15 mouse cellular contexts compared by ENCODE assay signal in genomic region chr1:133882283-133883217, GRCm38 (mm10). TPM values are rescaled to one million over a fixed set of nuclear protein-coding genes. Genes with fewer than 3 reads are reported as not detected.
A peak's percentile ranks its signal among the peaks of the same experiment; 100 is the strongest.
DNase-seq lines count a peak whose midpoint lies in the region; ATAC-seq and TF ChIP-seq lines count a peak whose summit lies in the region.
"Had no signal": no experiment of that assay in that cellular context is flagged by ENCODE, and none has a peak within 500 bp of the region (broad histone marks: within the 10 kb centered on the region; RNA-seq: fewer than 3 reads in every experiment).

No protein-coding gene starts in this region.

- peaks cover 50% of the 10 kb centered on the region for H3K4me1 ChIP-seq in forebrain, embryonic 10.5 days
- peaks cover 18% of the 10 kb centered on the region for H3K4me1 ChIP-seq in forebrain, embryonic 11.5 days (replicated peaks; ENCODE audit: control insufficient read depth, insufficient read depth, low read length)
- peaks cover 18% of the 10 kb centered on the region for H3K4me1 ChIP-seq in liver, adult 2 months (ENCODE audit: control insufficient read depth, insufficient read depth, low read length)
- peaks cover 29% of the 10 kb centered on the region for H3K4me1 ChIP-seq in liver, embryonic 11.5 days (replicated peaks; ENCODE audit: control insufficient read depth, insufficient read depth, low read length)
- peaks cover 68% of the 10 kb centered on the region for H3K4me1 ChIP-seq in kidney, embryonic 15.5 days
- H3K4me1 ChIP-seq in stomach, embryonic 16.5 days (ENCODE audit: control insufficient read depth, insufficient read depth, low read length), result peaks cover 11% of the 10 kb centered on the region; the same call in 1 of the 2 replicates

- no peak for TF ChIP-seq CTCF in liver, adult 2 months (IDR thresholded peaks at IDR 0.05; ENCODE audit: low read depth, low read length)
- TF ChIP-seq CTCF in gastrocnemius, adult 2 months (IDR thresholded peaks at IDR 0.05), result no peak

- H3K79me2 ChIP-seq in liver, adult 2 months (ENCODE audit: control insufficient read depth, insufficient read depth, low read length), result no peaks in the 10 kb centered on the region

- no peak for DNase-seq in forebrain, embryonic 10.5 days (ENCODE audit: extremely low spot score, low spot score)
- no peak for DNase-seq in forebrain, embryonic 11.5 days (ENCODE audit: low spot score)
- peak; percentile 88 for DNase-seq in liver, adult 2 months (ENCODE audit: extremely low read depth, low read depth, low spot score)
- DNase-seq in liver, embryonic 11.5 days (ENCODE audit: low spot score), result no peak
- no peak for DNase-seq in lung, postnatal 25 days (ENCODE audit: low spot score)
- no peak for DNase-seq in gastrocnemius, adult 2 months
- DNase-seq: adrenal gland, adult 8-10 months; cerebellum, postnatal 36 days; heart, adult 2 months; heart, postnatal 36 days; left cerebral cortex, postnatal 4 days; spleen, adult 18-20 months had no signal

- TF ChIP-seq POLR2A in liver, adult 2 months (IDR thresholded peaks at IDR 0.05; ENCODE audit: extremely low read depth, insufficient read depth, low read length), result no peak

- 57% methylated on average over 11 of the region's 11 CpGs for WGBS in forebrain, embryonic 10.5 days
- WGBS in forebrain, embryonic 11.5 days, result 57% methylated on average over 11 of the region's 11 CpGs
- 28% methylated on average over 11 of the region's 11 CpGs for WGBS in liver, adult 2 months
- WGBS in liver, embryonic 11.5 days, result 64% methylated on average over 11 of the region's 11 CpGs
- WGBS in kidney, embryonic 15.5 days, result 37% methylated on average over 11 of the region's 11 CpGs
- 44% methylated on average over 11 of the region's 11 CpGs for WGBS in stomach, embryonic 16.5 days

- H3K9me3 ChIP-seq in forebrain, embryonic 10.5 days, result no peaks in the 10 kb centered on the region
- H3K9me3 ChIP-seq in forebrain, embryonic 11.5 days (ENCODE audit: control insufficient read depth, low read length), result no peaks in the 10 kb centered on the region
- H3K9me3 ChIP-seq in liver, embryonic 11.5 days (ENCODE audit: control insufficient read depth, low read length), result no peaks in the 10 kb centered on the region
- H3K9me3 ChIP-seq in kidney, embryonic 15.5 days (replicated peaks), result no peaks in the 10 kb centered on the region
- H3K9me3 ChIP-seq in stomach, embryonic 16.5 days (replicated peaks; ENCODE audit: control insufficient read depth, low read length), result no peaks in the 10 kb centered on the region
- H3K9me3 ChIP-seq: midbrain, embryonic 12.5 days had no signal

- peaks cover 23% of the 10 kb centered on the region for H3K27me3 ChIP-seq in forebrain, embryonic 10.5 days (ENCODE audit: poor library complexity, severe bottlenecking)
- no peaks in the 10 kb centered on the region for H3K27me3 ChIP-seq in forebrain, embryonic 11.5 days (ENCODE audit: control insufficient read depth, insufficient read depth, low read length)
- H3K27me3 ChIP-seq in liver, adult 2 months (ENCODE audit: control insufficient read depth, insufficient read depth, low read length), result no peaks in the 10 kb centered on the region
- no peaks in the 10 kb centered on the region for H3K27me3 ChIP-seq in liver, embryonic 11.5 days (replicated peaks; ENCODE audit: control insufficient read depth, insufficient read depth, low read length)
- H3K27me3 ChIP-seq in kidney, embryonic 15.5 days, result 0 out of 2 replicates have a peak, but pooled peaks cover 8% of the 10 kb centered on the region
- no peaks in the 10 kb centered on the region for H3K27me3 ChIP-seq in stomach, embryonic 16.5 days (ENCODE audit: control insufficient read depth, insufficient read depth, low read length)

- no peak for ATAC-seq in forebrain, embryonic 11.5 days (replicated peaks; ENCODE audit: low FRiP score)
- ATAC-seq in liver, embryonic 11.5 days (replicated peaks; ENCODE audit: low FRiP score), result no peak; the same call in 1 of the 2 replicates
- peak; percentile 37 for ATAC-seq in kidney, embryonic 15.5 days (replicated peaks; ENCODE audit: low FRiP score)
- ATAC-seq in stomach, embryonic 16.5 days (ENCODE audit: insufficient read depth, low FRiP score), result peak; percentile 57

- no peak overlapping the region for H3K4me3 ChIP-seq in forebrain, embryonic 10.5 days
- H3K4me3 ChIP-seq in forebrain, embryonic 11.5 days (ENCODE audit: low read depth, low read length), result no peak overlapping the region
- H3K4me3 ChIP-seq in liver, adult 2 months (ENCODE audit: insufficient read depth, low read depth, low read length), result no peak overlapping the region
- H3K4me3 ChIP-seq in liver, embryonic 11.5 days (ENCODE audit: low read depth, low read length), result no peak overlapping the region
- H3K4me3 ChIP-seq in kidney, embryonic 15.5 days (replicated peaks), result no peak overlapping the region
- no peak overlapping the region for H3K4me3 ChIP-seq in stomach, embryonic 16.5 days (replicated peaks; ENCODE audit: low read length)
- H3K4me3 ChIP-seq in gastrocnemius, adult 2 months, result no peak overlapping the region
- H3K4me3 ChIP-seq: heart, adult 2 months; midbrain, embryonic 12.5 days had no signal

- intact Hi-C loops in gastrocnemius, adult 2 months (cut with DNase I), result no loop called here

- H3K9ac ChIP-seq in forebrain, embryonic 11.5 days (ENCODE audit: low read length), result no peak overlapping the region
- no peak overlapping the region for H3K9ac ChIP-seq in liver, adult 2 months (ENCODE audit: low read depth, low read length)
- no peak overlapping the region for H3K9ac ChIP-seq in liver, embryonic 11.5 days (ENCODE audit: low read depth, low read length)
- H3K9ac ChIP-seq in kidney, embryonic 15.5 days, result no peak overlapping the region
- no peak overlapping the region for H3K9ac ChIP-seq in stomach, embryonic 16.5 days (ENCODE audit: low read length)
- H3K9ac ChIP-seq: midbrain, embryonic 12.5 days had no signal

- no peaks in the 10 kb centered on the region for H3K36me3 ChIP-seq in forebrain, embryonic 10.5 days (replicated peaks)
- H3K36me3 ChIP-seq in forebrain, embryonic 11.5 days (ENCODE audit: control insufficient read depth, insufficient read depth, low read length), result no peaks in the 10 kb centered on the region
- no peaks in the 10 kb centered on the region for H3K36me3 ChIP-seq in liver, adult 2 months (ENCODE audit: control insufficient read depth, insufficient read depth, low read length)
- no peaks in the 10 kb centered on the region for H3K36me3 ChIP-seq in liver, embryonic 11.5 days (ENCODE audit: control insufficient read depth, insufficient read depth, low read length)
- no peaks in the 10 kb centered on the region for H3K36me3 ChIP-seq in kidney, embryonic 15.5 days
- no peaks in the 10 kb centered on the region for H3K36me3 ChIP-seq in stomach, embryonic 16.5 days (ENCODE audit: control insufficient read depth, insufficient read depth, low read length)
- H3K36me3 ChIP-seq: midbrain, embryonic 12.5 days had no signal

- H3K27ac ChIP-seq in forebrain, embryonic 10.5 days, result peak overlapping the region; percentile 42; the same call in 1 of the 2 replicates
- H3K27ac ChIP-seq in forebrain, embryonic 11.5 days (ENCODE audit: low read depth, low read length), result no peak overlapping the region
- peak overlapping the region; percentile 76 for H3K27ac ChIP-seq in liver, adult 2 months (replicated peaks; ENCODE audit: insufficient read depth, low read depth, low read length)
- no peak overlapping the region for H3K27ac ChIP-seq in liver, embryonic 11.5 days (ENCODE audit: low read depth, low read length)
- H3K27ac ChIP-seq in kidney, embryonic 15.5 days, result peak overlapping the region; percentile 54
- no peak overlapping the region for H3K27ac ChIP-seq in stomach, embryonic 16.5 days (ENCODE audit: low read length)
- H3K27ac ChIP-seq in gastrocnemius, adult 2 months, result no peak overlapping the region
- H3K27ac ChIP-seq: heart, adult 2 months; midbrain, embryonic 12.5 days had no signal

- H3K4me2 ChIP-seq in forebrain, embryonic 11.5 days (ENCODE audit: low read depth, low read length, severe bottlenecking), result no peak overlapping the region
- no peak overlapping the region for H3K4me2 ChIP-seq in liver, embryonic 11.5 days
- no peak overlapping the region for H3K4me2 ChIP-seq in kidney, embryonic 15.5 days
- no peak overlapping the region for H3K4me2 ChIP-seq in stomach, embryonic 16.5 days (ENCODE audit: low read depth, low read length)
- H3K4me2 ChIP-seq: midbrain, embryonic 12.5 days had no signal

RNA-seq across cellular contexts. Expression of gene Optc, which starts 25.2 kb away (rescaled TPM):
- 1.2 and 2.3 TPM in 2 replicates for polyA plus RNA-seq in forebrain, embryonic 10.5 days (2016; fragmentation: Nextera tagmentation; extraction: Ambion mirVana)
- 2.5 and 2.6 TPM in 2 replicates for polyA plus RNA-seq in forebrain, embryonic 11.5 days (2014; fragmentation: Nextera tagmentation; extraction: Ambion mirVana)
- total RNA-seq in liver, adult 2 months (2014; rRNA removed), result not detected in 2 replicates
- polyA plus RNA-seq in liver, adult 2 months (2012; rRNA removed), result not detected in 2 replicates
- polyA plus RNA-seq in liver, embryonic 11.5 days (2014; fragmentation: Nextera tagmentation; extraction: Ambion mirVana), result 0.40 TPM in 1 of 2 replicates, not detected in the other
- 0.27 and 0.56 TPM in 2 replicates for polyA plus RNA-seq in kidney, embryonic 15.5 days (2015; fragmentation: Nextera tagmentation; extraction: Ambion mirVana)
- 1.9 and 2.7 TPM in 2 replicates for polyA plus RNA-seq in stomach, embryonic 16.5 days (2015; fragmentation: Nextera tagmentation; extraction: Ambion mirVana)
- under 1 TPM in 1 of 2 experiments, not detected in 1; 0.13 TPM for total RNA-seq in gastrocnemius, adult 2 months (2021)

RNA-seq across cellular contexts. Expression of gene Prelp, which starts 38.7 kb away (rescaled TPM):
- 0.36 and 0.90 TPM in 2 replicates for polyA plus RNA-seq in forebrain, embryonic 10.5 days (2016; fragmentation: Nextera tagmentation; extraction: Ambion mirVana)
- 1.2 and 1.4 TPM in 2 replicates for polyA plus RNA-seq in forebrain, embryonic 11.5 days (2014; fragmentation: Nextera tagmentation; extraction: Ambion mirVana)
- total RNA-seq in liver, adult 2 months (2014; rRNA removed), result 6.6 and 9.3 TPM in 2 replicates
- 23.8 and 27.2 TPM in 2 replicates for polyA plus RNA-seq in liver, adult 2 months (2012; rRNA removed)
- 0.11 and 0.23 TPM in 2 replicates for polyA plus RNA-seq in liver, embryonic 11.5 days (2014; fragmentation: Nextera tagmentation; extraction: Ambion mirVana)
- polyA plus RNA-seq in kidney, embryonic 15.5 days (2015; fragmentation: Nextera tagmentation; extraction: Ambion mirVana), result 1.0 and 2.2 TPM in 2 replicates
- 3.5 and 4.5 TPM in 2 replicates for polyA plus RNA-seq in stomach, embryonic 16.5 days (2015; fragmentation: Nextera tagmentation; extraction: Ambion mirVana)
- 10 to 100 TPM; 19.5 to 66.5 TPM for total RNA-seq in gastrocnemius, adult 2 months (2021)

Comparison
In these comparisons a context has a peak if more than half of its experiments do, and no peak if none do; other contexts are left out.
1. H3K27ac ChIP-seq: peak in forebrain, embryonic 10.5 days (single experiment), liver, adult 2 months (single experiment) and kidney, embryonic 15.5 days (single experiment); none in forebrain, embryonic 11.5 days (single experiment), liver, embryonic 11.5 days (single experiment), stomach, embryonic 16.5 days (single experiment) and gastrocnemius, adult 2 months (single experiment).
2. ATAC-seq: peak in kidney, embryonic 15.5 days (single experiment) and stomach, embryonic 16.5 days (single experiment); none in forebrain, embryonic 11.5 days (single experiment) and liver, embryonic 11.5 days (single experiment).